Mouse (Mus musculus): ENCODE data around the gene Mfrp.

DNA sequence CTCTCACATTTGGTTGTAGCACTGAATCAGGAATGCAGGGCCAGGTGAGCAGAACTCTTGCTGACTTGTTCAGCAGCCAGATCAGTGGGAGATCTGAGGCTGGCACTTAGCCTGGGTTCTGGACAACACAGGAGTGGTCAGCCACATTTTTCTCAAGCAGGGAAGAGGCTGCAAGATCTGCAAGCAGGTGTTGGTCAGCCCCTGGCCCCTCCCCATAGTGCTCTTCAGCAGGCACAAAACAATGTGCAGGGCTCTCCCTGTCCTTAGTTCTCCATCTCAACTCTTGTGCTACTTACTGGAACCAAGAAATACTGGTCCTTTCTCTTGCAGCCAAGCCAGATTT, 43.2 kb downstream of the Mfrp start:
- no peak for TF ChIP-seq POLR2A (IDR thresholded peaks at IDR 0.05; ENCODE audit: low read depth, low read length)
- TF ChIP-seq CTCF (IDR thresholded peaks at IDR 0.05; ENCODE audit: borderline replicate concordance, insufficient read depth, low read length), result no peak

Data from embryonic fibroblast, embryonic 13.5 days (primary cell).